Mouse (Mus musculus): Measurements from ENCODE around the gene Gdap1l1. TPM values are rescaled to one million over a fixed set of nuclear protein-coding genes. Genes with fewer than 3 reads are reported as not detected.
"Not testable (repeated sequence)": the region's sequence is repeated elsewhere in the genome, so short reads cannot be mapped to it uniquely, and the experiment has no call there.

Gdap1l1 gene
- polyA plus RNA-seq, 1 experiment from 2014 or later, result 1.1 TPM

GRCm38 (mm10) chr2:163439488-163439887 lies 1.2 kb downstream of the Gdap1l1 start:
- Histone ChIP-seq H3K79me2 (ENCODE audit: inconsistent target) (no peaks in the 10 kb centered on the region), H3K27ac (no peak overlapping the region), H3K36me3 (ENCODE audit: inconsistent target) (no peaks in the 10 kb centered on the region), H3K4me3 (ENCODE audit: inconsistent target) (no peak overlapping the region)
- 80% methylated on average over 1 of the region's 1 CpGs for WGBS (ENCODE audit: missing documents)

GRCm38 (mm10) chr2:163443543-163443942 lies 5.3 kb downstream of the Gdap1l1 start:
- Histone ChIP-seq H3K36me3 (ENCODE audit: inconsistent target) (no peaks in the 10 kb centered on the region), H3K4me3 (ENCODE audit: inconsistent target) (no peak overlapping the region), H3K79me2 (ENCODE audit: inconsistent target) (no peaks in the 10 kb centered on the region), H3K27ac (no peak overlapping the region)
- WGBS (ENCODE audit: missing documents), result 61% methylated on average over 6 of the region's 6 CpGs

- Histone ChIP-seq H3K4me3 (ENCODE audit: inconsistent target) (no peak overlapping the region), H3K27ac (no peak overlapping the region), H3K36me3 (ENCODE audit: inconsistent target) (no peaks in the 10 kb centered on the region), H3K79me2 (ENCODE audit: inconsistent target) (no peaks in the 10 kb centered on the region)
- 76% methylated on average over 7 of the region's 7 CpGs for WGBS (ENCODE audit: missing documents)
Observed at GRCm38 (mm10) chr2:163444017-163444416, 5.7 kb downstream of the Gdap1l1 start.

GRCm38 (mm10) chr2:163447375-163447774 lies 9.1 kb downstream of the Gdap1l1 start:
- Histone ChIP-seq H3K36me3 (ENCODE audit: inconsistent target) (no peaks in the 10 kb centered on the region), H3K79me2 (ENCODE audit: inconsistent target) (no peaks in the 10 kb centered on the region), H3K27ac (no peak overlapping the region), H3K4me3 (ENCODE audit: inconsistent target) (no peak overlapping the region)
- 71% methylated on average over 11 of the region's 12 CpGs for WGBS (ENCODE audit: missing documents)

GRCm38 (mm10) chr2:163449276-163449675 lies 11.0 kb downstream of the Gdap1l1 start:
- Histone ChIP-seq H3K36me3 (ENCODE audit: inconsistent target) (no peaks in the 10 kb centered on the region), H3K27ac (no peak overlapping the region), H3K79me2 (ENCODE audit: inconsistent target) (no peaks in the 10 kb centered on the region), H3K4me3 (ENCODE audit: inconsistent target) (no peak overlapping the region)
- 69% methylated on average over 3 of the region's 3 CpGs for WGBS (ENCODE audit: missing documents)

- Histone ChIP-seq H3K79me2 (ENCODE audit: inconsistent target) (no peaks in the 10 kb centered on the region), H3K27ac (no peak overlapping the region), H3K4me3 (ENCODE audit: inconsistent target) (no peak overlapping the region), H3K36me3 (ENCODE audit: inconsistent target) (no peaks in the 10 kb centered on the region)
- WGBS (ENCODE audit: missing documents), result 75% methylated on average over 4 of the region's 6 CpGs
Observed at GRCm38 (mm10) chr2:163450668-163451295, 12.5 kb downstream of the Gdap1l1 start.

GRCm38 (mm10) chr2:163452738-163453137 lies 14.5 kb downstream of the Gdap1l1 start:
- Histone ChIP-seq H3K4me3 (ENCODE audit: inconsistent target) (no peak overlapping the region), H3K36me3 (ENCODE audit: inconsistent target) (no peaks in the 10 kb centered on the region), H3K27ac (no peak overlapping the region), H3K79me2 (ENCODE audit: inconsistent target) (no peaks in the 10 kb centered on the region)
- WGBS (ENCODE audit: missing documents), result 89% methylated on average over 6 of the region's 6 CpGs

- WGBS (ENCODE audit: missing documents), result 91% methylated on average over 13 of the region's 13 CpGs
- Histone ChIP-seq H3K79me2 (ENCODE audit: inconsistent target) (no peaks in the 10 kb centered on the region), H3K36me3 (ENCODE audit: inconsistent target) (no peaks in the 10 kb centered on the region), H3K27ac (no peak overlapping the region), H3K4me3 (ENCODE audit: inconsistent target) (no peak overlapping the region)
Observed at GRCm38 (mm10) chr2:163453378-163453777, 15.1 kb downstream of the Gdap1l1 start.

GRCm38 (mm10) chr2:163458539-163459265 lies 20.4 kb downstream of the Gdap1l1 start:
- no peak overlapping the region for H3K27ac ChIP-seq
- H3K36me3 ChIP-seq (ENCODE audit: inconsistent target), result no peaks in the 10 kb centered on the region
- WGBS (ENCODE audit: missing documents), result 33% methylated on average over 27 of the region's 27 CpGs
- H3K4me3 ChIP-seq (ENCODE audit: inconsistent target), result no peak overlapping the region
- H3K79me2 ChIP-seq (ENCODE audit: inconsistent target), result no peaks in the 10 kb centered on the region

GRCm38 (mm10) chr2:163459380-163459779 lies 21.1 kb downstream of the Gdap1l1 start:
- WGBS (ENCODE audit: missing documents), result 48% methylated on average over 10 of the region's 10 CpGs
- H3K79me2 ChIP-seq (ENCODE audit: inconsistent target), result no peaks in the 10 kb centered on the region
- no peak overlapping the region for H3K4me3 ChIP-seq (ENCODE audit: inconsistent target)
- no peaks in the 10 kb centered on the region for H3K36me3 ChIP-seq (ENCODE audit: inconsistent target)
- H3K27ac ChIP-seq, result no peak overlapping the region

GRCm38 (mm10) chr2:163460622-163461021 lies 22.3 kb downstream of the Gdap1l1 start:
- Histone ChIP-seq H3K27ac (no peak overlapping the region), H3K4me3 (ENCODE audit: inconsistent target) (no peak overlapping the region), H3K36me3 (ENCODE audit: inconsistent target) (no peaks in the 10 kb centered on the region), H3K79me2 (ENCODE audit: inconsistent target) (no peaks in the 10 kb centered on the region)
- WGBS (ENCODE audit: missing documents), result 94% methylated on average over 8 of the region's 8 CpGs

GRCm38 (mm10) chr2:163461307-163461706 lies 23.0 kb downstream of the Gdap1l1 start:
- H3K27ac ChIP-seq; H3K36me3 ChIP-seq (ENCODE audit: inconsistent target); H3K79me2 ChIP-seq (ENCODE audit: inconsistent target); H3K4me3 ChIP-seq (ENCODE audit: inconsistent target): not testable (repeated sequence)
- WGBS (ENCODE audit: missing documents), result 86% methylated on average over 8 of the region's 9 CpGs

GRCm38 (mm10) chr2:163462386-163462785 lies 24.1 kb downstream of the Gdap1l1 start:
- no peaks in the 10 kb centered on the region for H3K36me3 ChIP-seq (ENCODE audit: inconsistent target)
- H3K4me3 ChIP-seq (ENCODE audit: inconsistent target), result no peak overlapping the region
- 81% methylated on average over 5 of the region's 5 CpGs for WGBS (ENCODE audit: missing documents)
- H3K27ac ChIP-seq, result no peak overlapping the region
- no peaks in the 10 kb centered on the region for H3K79me2 ChIP-seq (ENCODE audit: inconsistent target)

GRCm38 (mm10) chr2:163462801-163463200 lies 24.5 kb downstream of the Gdap1l1 start:
- H3K36me3 ChIP-seq (ENCODE audit: inconsistent target), result no peaks in the 10 kb centered on the region
- H3K79me2 ChIP-seq (ENCODE audit: inconsistent target), result no peaks in the 10 kb centered on the region
- 83% methylated on average over 11 of the region's 11 CpGs for WGBS (ENCODE audit: missing documents)
- H3K4me3 ChIP-seq (ENCODE audit: inconsistent target), result no peak overlapping the region
- H3K27ac ChIP-seq, result no peak overlapping the region

GRCm38 (mm10) chr2:163463251-163463769 lies 25.0 kb downstream of the Gdap1l1 start:
- Histone ChIP-seq H3K27ac (no peak overlapping the region), H3K4me3 (ENCODE audit: inconsistent target) (no peak overlapping the region), H3K36me3 (ENCODE audit: inconsistent target) (no peaks in the 10 kb centered on the region), H3K79me2 (ENCODE audit: inconsistent target) (no peaks in the 10 kb centered on the region)
- 76% methylated on average over 10 of the region's 10 CpGs for WGBS (ENCODE audit: missing documents)

Data from macrophage (primary cell).